Mouse (Mus musculus): ENCODE data around the gene Rbm33.
A peak's percentile ranks its signal among the peaks of the same experiment; 100 is the strongest.

The Rbm33 gene

GRCm38 (mm10) chr5:28412006-28412685 is 95.2 kb downstream of the Rbm33 start:
- DNase-seq (ENCODE audit: low read depth) = no peak

- no peak for DNase-seq (ENCODE audit: low read depth)
Observed at GRCm38 (mm10) chr5:28413533-28413932, 96.6 kb downstream of the Rbm33 start.

GRCm38 (mm10) chr5:28414076-28414475 is 97.2 kb downstream of the Rbm33 start:
- no peak for DNase-seq (ENCODE audit: low read depth)

- no peak for DNase-seq (ENCODE audit: low read depth)
Observed at GRCm38 (mm10) chr5:28416029-28416428, 99.1 kb downstream of the Rbm33 start.

GRCm38 (mm10) chr5:28418734-28419133 is 101.8 kb downstream of the Rbm33 start:
- no peak for DNase-seq (ENCODE audit: low read depth)

GRCm38 (mm10) chr5:28419640-28420265 is 102.8 kb downstream of the Rbm33 start:
- no peak for DNase-seq (ENCODE audit: low read depth)

GRCm38 (mm10) chr5:28423781-28424180 is 106.9 kb downstream of the Rbm33 start:
- DNase-seq (ENCODE audit: low read depth) = no peak

- no peak for DNase-seq (ENCODE audit: low read depth)
Observed at GRCm38 (mm10) chr5:28425926-28426325, 109.0 kb downstream of the Rbm33 start.

- no peak for DNase-seq (ENCODE audit: low read depth)
Observed at GRCm38 (mm10) chr5:28450126-28450890, 133.4 kb downstream of the Rbm33 start.

- DNase-seq (ENCODE audit: low read depth) = peak; percentile 79
Observed at GRCm38 (mm10) chr5:28451053-28451638, 134.2 kb downstream of the Rbm33 start.

GRCm38 (mm10) chr5:28453086-28453485 is 136.2 kb downstream of the Rbm33 start:
- no peak for DNase-seq (ENCODE audit: low read depth)

GRCm38 (mm10) chr5:28453523-28453922 is 136.6 kb downstream of the Rbm33 start:
- no peak for DNase-seq (ENCODE audit: low read depth)

GRCm38 (mm10) chr5:28454546-28454945 is 137.6 kb downstream of the Rbm33 start:
- DNase-seq (ENCODE audit: low read depth) = no peak

GRCm38 (mm10) chr5:28455721-28456120 is 138.8 kb downstream of the Rbm33 start:
- DNase-seq (ENCODE audit: low read depth) = no peak

GRCm38 (mm10) chr5:28456366-28456765 is 139.4 kb downstream of the Rbm33 start:
- no peak for DNase-seq (ENCODE audit: low read depth)

- no peak for DNase-seq (ENCODE audit: low read depth)
Observed at GRCm38 (mm10) chr5:28457921-28458641, 141.2 kb downstream of the Rbm33 start.

GRCm38 (mm10) chr5:28458821-28459240 is 141.9 kb downstream of the Rbm33 start:
- no peak for DNase-seq (ENCODE audit: low read depth)

- DNase-seq (ENCODE audit: low read depth) = no peak
Observed at GRCm38 (mm10) chr5:28459456-28460225, 142.7 kb downstream of the Rbm33 start.

GRCm38 (mm10) chr5:28460556-28461350 is 143.8 kb downstream of the Rbm33 start:
- no peak for DNase-seq (ENCODE audit: low read depth)

- no peak for DNase-seq (ENCODE audit: low read depth)
Observed at GRCm38 (mm10) chr5:28461376-28461775, 144.5 kb downstream of the Rbm33 start.

Data from induced T-regulatory cell, adult 2 months (primary cell).